21 mouse cellular contexts compared by ENCODE assay signal in genomic region chr1:51089803-51090202, GRCm38 (mm10).
DNase-seq lines count a peak whose midpoint lies in the region; ATAC-seq lines count a peak whose summit lies in the region.
"Had no signal": no experiment of that assay in that cellular context is flagged by ENCODE, and none has a peak within 500 bp of the region (broad histone marks: within the 10 kb centered on the region; RNA-seq: fewer than 3 reads in every experiment).

No protein-coding gene starts in this region.

- H3K4me3 ChIP-seq in neural tube, embryonic 11.5 days (ENCODE audit: low read depth, low read length): no peak overlapping the region
- H3K4me3 ChIP-seq in neural tube, embryonic 12.5 days: no peak overlapping the region
- H3K4me3 ChIP-seq in neural tube, embryonic 15.5 days (replicated peaks): no peak overlapping the region

- WGBS in neural tube, embryonic 11.5 days: 48% methylated on average over 3 of the region's 3 CpGs
- WGBS in neural tube, embryonic 12.5 days: 39% methylated on average over 3 of the region's 3 CpGs
- WGBS in neural tube, embryonic 15.5 days: 20% methylated on average over 3 of the region's 3 CpGs

- peak; percentile 70 for ATAC-seq in neural tube, embryonic 11.5 days (ENCODE audit: insufficient read depth, low FRiP score, low TSS enrichment)
- ATAC-seq in neural tube, embryonic 12.5 days (ENCODE audit: low FRiP score, low read depth): peak; percentile 76
- no peak for ATAC-seq in neural tube, embryonic 15.5 days (ENCODE audit: low FRiP score)
- ATAC-seq: activated CD4-positive, CD25-positive, alpha-beta regulatory T cell, adult 4 months; CD4-positive, CD25-positive, alpha-beta regulatory T cell, adult 4 months; Patski had no signal

- no peak overlapping the region for H3K9ac ChIP-seq in neural tube, embryonic 11.5 days (ENCODE audit: low read length)
- no peak overlapping the region for H3K9ac ChIP-seq in neural tube, embryonic 12.5 days
- no peak overlapping the region for H3K9ac ChIP-seq in neural tube, embryonic 15.5 days (replicated peaks)

- no peaks in the 10 kb centered on the region for H3K4me1 ChIP-seq in neural tube, embryonic 11.5 days (ENCODE audit: control insufficient read depth, insufficient read depth, low read length)
- peaks cover 3% of the 10 kb centered on the region; the same call in 1 of the 2 replicates for H3K4me1 ChIP-seq in neural tube, embryonic 12.5 days
- H3K4me1 ChIP-seq in neural tube, embryonic 15.5 days: 0 out of 2 replicates have a peak, but pooled peaks cover 4% of the 10 kb centered on the region

- no peaks in the 10 kb centered on the region for H3K36me3 ChIP-seq in neural tube, embryonic 11.5 days (ENCODE audit: control insufficient read depth, insufficient read depth, low read length)
- H3K36me3 ChIP-seq in neural tube, embryonic 12.5 days: no peaks in the 10 kb centered on the region
- no peaks in the 10 kb centered on the region for H3K36me3 ChIP-seq in neural tube, embryonic 15.5 days
- H3K36me3 ChIP-seq: G1E had no signal

- DNase-seq in embryo, embryonic 10.5 days (ENCODE audit: low spot score): peak; percentile 9
- DNase-seq in embryo, embryonic 11 days: no peak
- no peak for DNase-seq in neural tube, embryonic 11.5 days (ENCODE audit: low spot score)
- no peak for DNase-seq in neural tube, embryonic 10.5 days (ENCODE audit: extremely low spot score, low spot score)
- DNase-seq: adrenal gland, adult 2 months; adrenal gland, adult 8-10 months; adrenal gland, postnatal 10 days; adrenal gland, postnatal 14 days; adrenal gland, postnatal 25 days; adrenal gland, postnatal 36 days; B cell, adult 2 months; cerebellum, adult 11 months; cerebellum, adult 11-12 months; cerebellum, adult 18-20 months had no signal

- no peaks in the 10 kb centered on the region for H3K27me3 ChIP-seq in neural tube, embryonic 11.5 days (ENCODE audit: control insufficient read depth, insufficient read depth, low read length)
- no peaks in the 10 kb centered on the region for H3K27me3 ChIP-seq in neural tube, embryonic 12.5 days (replicated peaks)
- no peaks in the 10 kb centered on the region for H3K27me3 ChIP-seq in neural tube, embryonic 15.5 days (replicated peaks)
- H3K27me3 ChIP-seq: CH12.LX, Patski had no signal

- no peak overlapping the region for H3K4me2 ChIP-seq in neural tube, embryonic 11.5 days (ENCODE audit: low read depth)
- no peak overlapping the region for H3K4me2 ChIP-seq in neural tube, embryonic 12.5 days (replicated peaks)
- H3K4me2 ChIP-seq in neural tube, embryonic 15.5 days: no peak overlapping the region

- no peak overlapping the region for H3K27ac ChIP-seq in neural tube, embryonic 11.5 days (ENCODE audit: low read depth, low read length)
- H3K27ac ChIP-seq in neural tube, embryonic 12.5 days: no peak overlapping the region
- no peak overlapping the region for H3K27ac ChIP-seq in neural tube, embryonic 15.5 days (replicated peaks)

- H3K9me3 ChIP-seq in neural tube, embryonic 11.5 days (ENCODE audit: control insufficient read depth, low read length): no peaks in the 10 kb centered on the region
- H3K9me3 ChIP-seq in neural tube, embryonic 12.5 days: no peaks in the 10 kb centered on the region
- H3K9me3 ChIP-seq in neural tube, embryonic 15.5 days (replicated peaks): no peaks in the 10 kb centered on the region
- H3K9me3 ChIP-seq: G1E had no signal
